Mouse (Mus musculus) spleen, postnatal 0 days (tissue): ENCODE results near the gene Postn. TPM values are rescaled to one million over a fixed set of nuclear protein-coding genes. Genes with fewer than 3 reads are reported as not detected.

Experiments used
- polyA plus RNA-seq: library from polyadenylated mRNA; unstranded; fragments of >200 nt; fragmentation: Nextera tagmentation; extraction: Ambion mirVana; gene quantifications from 2 replicates; pipeline ENCODE4 v1.2.1, GENCODE M21; 2015

The Postn gene
- 15.7 and 23.7 TPM in 2 replicates for polyA plus RNA-seq

DNA sequence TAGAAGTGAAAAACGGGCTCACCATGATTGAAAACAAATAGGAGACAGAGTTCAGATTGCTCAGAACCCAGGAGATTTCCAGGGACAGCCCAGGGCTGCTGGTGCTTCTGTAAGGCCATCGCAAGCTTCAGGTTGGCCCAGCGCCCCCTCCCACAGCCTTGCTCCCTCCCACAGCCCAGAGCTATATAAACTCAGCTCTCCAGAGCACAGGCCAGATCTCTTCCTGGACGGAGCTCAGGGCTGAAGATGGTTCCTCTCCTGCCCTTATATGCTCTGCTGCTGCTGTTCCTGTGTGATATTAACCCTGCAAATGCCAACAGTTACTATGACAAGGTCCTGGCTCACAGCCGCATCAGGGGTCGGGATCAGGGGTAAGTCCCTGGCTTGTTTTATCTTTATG, at the start of gene Postn:
Gene Postn, plus strand, starts transcription at position 213 of the 400 bp plus-strand sequence.

Other genes with a start within 250 kb of the Postn start
- 0.13 and 0.16 TPM in 2 replicates for gene Trpc4, start 205.1 kb upstream of the Postn start, polyA plus RNA-seq